Mouse (Mus musculus): Measurements from ENCODE around the gene Vmn1r125.
"Not testable (repeated sequence)": the region's sequence is repeated elsewhere in the genome, so short reads cannot be mapped to it uniquely, and the experiment has no call there.

Vmn1r125 gene

DNA sequence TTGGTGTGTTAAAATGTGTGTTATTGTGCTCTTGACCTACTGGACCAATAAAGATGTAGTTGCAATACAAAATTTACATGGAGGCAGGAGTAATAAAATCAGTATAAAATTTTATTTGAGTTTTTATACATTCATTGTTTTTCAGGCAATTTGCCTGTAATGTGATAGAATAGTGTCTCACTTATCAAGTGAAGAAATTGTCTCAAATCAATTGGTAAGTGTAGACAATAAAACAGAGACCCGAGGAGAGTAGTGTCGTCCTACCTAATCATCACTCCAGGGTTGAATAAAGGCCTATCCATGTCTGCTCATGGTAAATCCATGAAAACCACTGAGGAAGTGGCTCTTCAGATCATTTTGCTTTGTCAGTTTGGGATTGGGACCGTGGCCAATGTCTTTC, at the start of gene Vmn1r125:
Gene Vmn1r125, plus strand, starts transcription at position 301 of the 400 bp plus-strand sequence.
- not testable (repeated sequence) for DNase-seq (ENCODE audit: low spot score)

DNA sequence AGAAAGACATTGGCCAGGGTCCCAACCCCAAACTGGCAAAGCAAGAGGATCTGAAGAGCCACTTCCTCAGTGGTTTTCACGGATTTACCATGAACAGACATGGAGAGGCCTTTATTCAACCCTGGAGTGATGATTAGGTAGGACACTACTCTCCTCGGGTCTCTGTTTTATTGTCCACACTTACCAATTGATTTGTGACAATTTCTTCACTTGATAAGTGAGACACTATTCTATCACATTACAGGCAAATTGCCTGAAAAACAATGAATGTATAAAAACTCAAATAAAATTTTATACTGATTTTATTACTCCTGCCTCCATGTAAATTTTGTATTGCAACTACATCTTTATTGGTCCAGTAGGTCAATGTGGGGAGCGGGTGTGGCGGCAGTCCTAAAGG, 11.5 kb upstream of the Vmn1r125 start, which contains the start of gene Vmn1r124:
Gene Vmn1r124, minus strand, starts transcription at position 101 of the 400 bp plus-strand sequence.
- not testable (repeated sequence) for DNase-seq (ENCODE audit: low spot score)

- DNase-seq (ENCODE audit: low spot score): not testable (repeated sequence)
Observed at GRCm38 (mm10) chr7:21301367-21301766, 29.4 kb downstream of the Vmn1r125 start, which contains the start of gene Vmn1r126. TSS of gene Vmn1r126 (minus strand) at chr7:21301467.

GRCm38 (mm10) chr7:21319761-21320160, 47.8 kb downstream of the Vmn1r125 start, which contains the start of gene Vmn1r127:
TSS of gene Vmn1r127 (minus strand) at chr7:21319861.
- not testable (repeated sequence) for DNase-seq (ENCODE audit: low spot score)

Data from yolk sac, embryonic 10.5 days (tissue).